Mouse (Mus musculus): ENCODE measurements around the gene Armc2. TPM values are rescaled to one million over a fixed set of nuclear protein-coding genes. Genes with fewer than 3 reads are reported as not detected.

Armc2 gene
- polyA plus RNA-seq, 1 experiment: 15.9 TPM

DNA sequence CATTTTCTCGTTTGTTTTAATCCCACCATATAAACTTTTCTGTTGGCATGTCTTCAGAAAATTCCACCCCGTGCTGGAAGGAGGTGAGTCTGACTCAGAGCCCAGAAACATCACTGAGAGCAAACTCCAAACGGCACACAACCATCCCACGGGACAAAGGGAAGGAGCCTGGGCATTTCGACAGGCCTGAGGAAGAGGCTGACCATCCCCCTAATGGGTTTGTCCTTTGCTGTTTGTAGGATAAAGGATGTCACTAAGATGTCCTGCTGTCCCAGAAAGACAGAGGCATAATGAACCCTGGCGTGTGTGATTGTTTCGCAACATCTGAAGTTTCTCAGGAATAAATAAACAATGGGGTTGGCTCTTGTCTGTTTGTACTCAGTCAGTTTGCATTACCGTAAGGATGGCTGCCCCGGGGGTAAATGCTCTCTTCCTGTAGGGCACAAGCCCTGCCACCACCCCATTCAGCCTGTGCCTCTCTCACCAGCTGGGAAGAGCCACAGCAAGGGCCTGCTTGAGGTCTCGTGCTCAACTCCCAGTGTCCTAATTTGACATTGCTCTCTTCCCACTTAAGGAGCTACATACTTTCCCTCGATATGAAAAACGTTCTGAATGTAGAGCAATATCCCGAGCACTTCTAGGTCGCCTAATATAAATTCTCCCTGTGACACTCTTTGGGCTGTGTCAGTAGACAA is 26.7 kb downstream of the Armc2 start:
- TF ChIP-seq POLR2A (IDR thresholded peaks at IDR 0.05; ENCODE audit: control insufficient read depth, low read depth, low read length) (no peak), CTCF (IDR thresholded peaks at IDR 0.05; ENCODE audit: control insufficient read depth, insufficient read depth, insufficient replicate concordance, low read depth, low read length) (no peak)
- Histone ChIP-seq H3K4me3 (ENCODE audit: control insufficient read depth, low read depth, low read length) (no peak overlapping the region), H3K36me3 (ENCODE audit: control insufficient read depth, insufficient read depth, low read length) (no peaks in the 10 kb centered on the region), H3K27ac (ENCODE audit: control insufficient read depth, insufficient read depth, low read depth, low read length) (peak overlapping the region; percentile 79), H3K4me1 (ENCODE audit: control insufficient read depth, insufficient read depth, low read length) (peaks cover 4% of the 10 kb centered on the region; the same call in 1 of the 2 replicates), H3K27me3 (ENCODE audit: control insufficient read depth, insufficient read depth, low read length) (no peaks in the 10 kb centered on the region)

DNA sequence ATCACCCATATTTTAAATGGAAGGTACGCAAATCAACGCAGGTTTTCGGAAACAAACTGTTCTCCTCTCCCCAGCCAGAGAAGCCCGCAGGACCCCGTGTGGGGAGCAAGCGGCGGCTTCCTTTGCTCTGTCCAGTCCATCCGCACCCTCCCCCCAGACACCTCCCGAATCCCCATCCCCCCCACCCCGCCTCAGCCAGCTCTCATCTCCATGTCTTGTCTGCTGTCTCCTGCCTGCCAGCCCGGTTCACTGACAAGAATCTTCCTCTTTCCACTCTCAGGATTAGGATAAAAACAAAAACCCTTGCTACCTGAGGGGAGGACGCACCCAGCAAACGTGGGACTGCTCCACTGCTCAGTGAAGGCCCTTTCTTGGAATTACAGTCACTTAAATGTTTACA is 27.3 kb downstream of the Armc2 start:
- no peaks in the 10 kb centered on the region for H3K36me3 ChIP-seq (ENCODE audit: control insufficient read depth, insufficient read depth, low read length)
- TF ChIP-seq CTCF (IDR thresholded peaks at IDR 0.05; ENCODE audit: control insufficient read depth, insufficient read depth, insufficient replicate concordance, low read depth, low read length) (no peak), POLR2A (IDR thresholded peaks at IDR 0.05; ENCODE audit: control insufficient read depth, low read depth, low read length) (no peak)
- H3K4me3 ChIP-seq (ENCODE audit: control insufficient read depth, low read depth, low read length): no peak overlapping the region
- H3K4me1 ChIP-seq (ENCODE audit: control insufficient read depth, insufficient read depth, low read length): peaks cover 4% of the 10 kb centered on the region; the same call in 1 of the 2 replicates
- H3K27me3 ChIP-seq (ENCODE audit: control insufficient read depth, insufficient read depth, low read length): no peaks in the 10 kb centered on the region
- H3K27ac ChIP-seq (ENCODE audit: control insufficient read depth, insufficient read depth, low read depth, low read length): no peak overlapping the region

DNA sequence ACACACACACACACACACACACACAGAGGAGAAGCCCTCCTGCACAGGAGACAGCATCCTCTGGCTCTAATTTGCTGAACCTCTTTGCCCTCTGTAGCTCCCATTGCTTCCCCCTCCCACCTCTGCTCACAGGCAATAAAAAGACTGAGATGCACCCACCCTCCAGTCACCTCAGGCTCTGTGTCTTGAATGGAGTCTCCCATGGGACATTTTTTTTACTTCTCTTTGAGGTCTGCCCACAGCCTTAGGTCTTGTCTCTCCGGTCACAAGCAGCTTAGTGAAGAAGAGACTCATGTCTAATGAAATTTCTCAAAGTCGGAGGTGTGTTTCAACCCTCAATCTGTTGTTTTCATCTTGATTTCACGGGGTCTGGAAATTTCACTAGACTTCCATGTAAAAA is 29.3 kb downstream of the Armc2 start:
- peaks cover 4% of the 10 kb centered on the region; the same call in 1 of the 2 replicates for H3K4me1 ChIP-seq (ENCODE audit: control insufficient read depth, insufficient read depth, low read length)
- H3K27me3 ChIP-seq (ENCODE audit: control insufficient read depth, insufficient read depth, low read length): no peaks in the 10 kb centered on the region
- TF ChIP-seq CTCF (IDR thresholded peaks at IDR 0.05; ENCODE audit: control insufficient read depth, insufficient read depth, insufficient replicate concordance, low read depth, low read length) (no peak), POLR2A (IDR thresholded peaks at IDR 0.05; ENCODE audit: control insufficient read depth, low read depth, low read length) (no peak)
- H3K27ac ChIP-seq (ENCODE audit: control insufficient read depth, insufficient read depth, low read depth, low read length): no peak overlapping the region
- H3K4me3 ChIP-seq (ENCODE audit: control insufficient read depth, low read depth, low read length): no peak overlapping the region
- no peaks in the 10 kb centered on the region for H3K36me3 ChIP-seq (ENCODE audit: control insufficient read depth, insufficient read depth, low read length)

DNA sequence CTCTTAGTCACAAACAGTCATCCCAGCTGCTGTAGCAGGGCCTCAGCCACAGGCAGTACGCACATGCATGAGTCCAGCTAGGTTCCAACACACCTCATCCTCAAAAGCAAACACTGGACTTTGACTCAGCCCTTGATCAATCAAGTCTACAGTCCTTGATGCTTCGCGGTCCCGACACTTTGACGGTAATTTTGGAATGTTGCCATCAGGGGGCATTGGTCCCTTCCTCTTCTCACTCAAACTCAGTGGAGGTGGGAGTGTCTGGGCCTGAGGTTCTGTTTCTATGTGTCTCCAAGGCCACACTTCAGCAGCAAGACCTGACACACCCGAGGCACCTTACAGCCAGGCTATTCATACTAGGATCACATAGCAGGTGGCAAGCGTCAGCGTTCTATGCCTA is 32.1 kb downstream of the Armc2 start:
- no peak overlapping the region for H3K27ac ChIP-seq (ENCODE audit: control insufficient read depth, insufficient read depth, low read depth, low read length)
- no peaks in the 10 kb centered on the region for H3K27me3 ChIP-seq (ENCODE audit: control insufficient read depth, insufficient read depth, low read length)
- no peak for TF ChIP-seq POLR2A (IDR thresholded peaks at IDR 0.05; ENCODE audit: control insufficient read depth, low read depth, low read length)
- no peak for TF ChIP-seq CTCF (IDR thresholded peaks at IDR 0.05; ENCODE audit: control insufficient read depth, insufficient read depth, insufficient replicate concordance, low read depth, low read length)
- H3K4me3 ChIP-seq (ENCODE audit: control insufficient read depth, low read depth, low read length): no peak overlapping the region
- H3K36me3 ChIP-seq (ENCODE audit: control insufficient read depth, insufficient read depth, low read length): no peaks in the 10 kb centered on the region; the same call in 1 of the 2 replicates
- H3K4me1 ChIP-seq (ENCODE audit: control insufficient read depth, insufficient read depth, low read length): no peaks in the 10 kb centered on the region

DNA sequence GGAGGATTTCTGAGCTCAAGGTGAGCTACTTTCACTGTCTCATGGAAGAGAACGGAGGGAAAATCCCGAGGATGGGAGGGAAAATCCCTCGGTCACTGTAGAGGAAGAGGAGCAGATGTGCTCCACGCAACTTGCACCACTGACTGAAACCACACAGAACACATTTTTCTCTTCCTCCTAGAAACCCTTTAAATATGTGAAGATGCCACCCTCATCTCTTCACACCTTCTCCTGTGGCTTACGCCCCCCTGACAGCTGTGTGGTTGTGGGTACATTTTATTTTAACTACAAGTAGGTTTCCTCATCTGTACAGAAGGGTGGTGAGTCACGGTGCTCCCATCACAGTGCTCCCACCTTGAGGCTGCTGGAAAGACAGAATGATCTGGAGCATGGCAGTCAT is 34.0 kb downstream of the Armc2 start:
- H3K36me3 ChIP-seq (ENCODE audit: control insufficient read depth, insufficient read depth, low read length): no peaks in the 10 kb centered on the region; the same call in 1 of the 2 replicates
- no peaks in the 10 kb centered on the region for H3K4me1 ChIP-seq (ENCODE audit: control insufficient read depth, insufficient read depth, low read length)
- H3K27ac ChIP-seq (ENCODE audit: control insufficient read depth, insufficient read depth, low read depth, low read length): no peak overlapping the region
- H3K4me3 ChIP-seq (ENCODE audit: control insufficient read depth, low read depth, low read length): no peak overlapping the region
- no peaks in the 10 kb centered on the region for H3K27me3 ChIP-seq (ENCODE audit: control insufficient read depth, insufficient read depth, low read length)
- TF ChIP-seq CTCF (IDR thresholded peaks at IDR 0.05; ENCODE audit: control insufficient read depth, insufficient read depth, insufficient replicate concordance, low read depth, low read length): no peak
- no peak for TF ChIP-seq POLR2A (IDR thresholded peaks at IDR 0.05; ENCODE audit: control insufficient read depth, low read depth, low read length)

DNA sequence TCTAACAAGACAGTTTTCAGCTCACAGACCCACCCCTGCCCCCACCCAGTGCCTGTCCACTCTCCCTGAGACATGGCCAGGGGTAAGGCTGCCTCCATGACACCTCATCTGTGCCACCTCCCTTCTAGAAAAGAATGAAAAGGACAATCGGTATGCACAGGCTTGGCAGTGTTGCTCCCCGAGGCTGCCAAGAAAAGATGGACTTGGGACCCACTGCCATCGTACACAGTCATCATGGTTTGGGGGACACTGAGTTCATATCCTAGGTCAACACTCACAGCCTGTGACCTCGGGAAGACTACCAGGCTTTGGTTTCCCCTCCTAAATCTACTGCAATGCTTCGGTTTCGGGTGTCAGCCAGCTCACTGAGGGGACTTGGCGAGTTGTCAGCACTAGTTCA is 35.4 kb downstream of the Armc2 start:
- no peak overlapping the region for H3K4me3 ChIP-seq (ENCODE audit: control insufficient read depth, low read depth, low read length)
- H3K4me1 ChIP-seq (ENCODE audit: control insufficient read depth, insufficient read depth, low read length): no peaks in the 10 kb centered on the region
- no peaks in the 10 kb centered on the region; the same call in 1 of the 2 replicates for H3K36me3 ChIP-seq (ENCODE audit: control insufficient read depth, insufficient read depth, low read length)
- no peak for TF ChIP-seq CTCF (IDR thresholded peaks at IDR 0.05; ENCODE audit: control insufficient read depth, insufficient read depth, insufficient replicate concordance, low read depth, low read length)
- TF ChIP-seq POLR2A (IDR thresholded peaks at IDR 0.05; ENCODE audit: control insufficient read depth, low read depth, low read length): no peak
- H3K27me3 ChIP-seq (ENCODE audit: control insufficient read depth, insufficient read depth, low read length): no peaks in the 10 kb centered on the region
- no peak overlapping the region for H3K27ac ChIP-seq (ENCODE audit: control insufficient read depth, insufficient read depth, low read depth, low read length)

DNA sequence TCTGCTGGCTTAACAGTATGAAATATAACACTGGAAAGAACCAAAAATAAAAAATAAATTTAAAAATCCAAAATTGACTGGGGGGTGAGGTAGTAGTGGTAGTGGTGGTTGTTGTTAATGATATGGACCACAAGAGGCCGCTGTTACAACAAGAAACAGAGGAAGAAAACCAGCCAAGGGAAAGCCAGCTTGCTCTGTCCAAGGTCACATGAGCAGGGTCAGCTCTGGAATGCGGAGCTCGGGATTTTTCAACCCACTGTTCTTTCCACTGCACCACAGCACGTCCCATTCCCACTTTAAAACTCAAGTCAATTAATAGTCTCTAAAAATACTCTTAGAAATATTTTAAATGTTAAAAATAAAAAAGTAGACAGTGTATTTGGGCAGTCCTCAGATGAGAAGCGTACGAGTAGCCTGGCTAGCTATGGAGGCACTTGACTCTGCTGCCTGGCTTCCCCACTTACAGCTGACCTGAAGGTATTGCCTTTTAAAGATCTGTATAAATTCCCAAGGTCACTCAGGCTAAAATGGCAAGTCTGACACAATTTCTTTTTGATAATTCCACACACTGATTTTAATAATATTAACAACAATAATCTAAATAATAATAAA is 37.4 kb downstream of the Armc2 start:
- Histone ChIP-seq H3K4me1 (ENCODE audit: control insufficient read depth, insufficient read depth, low read length) (no peaks in the 10 kb centered on the region), H3K4me3 (ENCODE audit: control insufficient read depth, low read depth, low read length) (no peak overlapping the region), H3K36me3 (ENCODE audit: control insufficient read depth, insufficient read depth, low read length) (no peaks in the 10 kb centered on the region; the same call in 1 of the 2 replicates), H3K27ac (ENCODE audit: control insufficient read depth, insufficient read depth, low read depth, low read length) (no peak overlapping the region), H3K27me3 (ENCODE audit: control insufficient read depth, insufficient read depth, low read length) (no peaks in the 10 kb centered on the region)
- no peak for TF ChIP-seq POLR2A (IDR thresholded peaks at IDR 0.05; ENCODE audit: control insufficient read depth, low read depth, low read length)
- TF ChIP-seq CTCF (IDR thresholded peaks at IDR 0.05; ENCODE audit: control insufficient read depth, insufficient read depth, insufficient replicate concordance, low read depth, low read length): peak; percentile 12; the same call in 1 of the 2 replicates
